Mouse (Mus musculus) layer of hippocampus, postnatal 25 days (tissue): ENCODE measurements around the gene Stxbp4. TPM values are rescaled to one million over a fixed set of nuclear protein-coding genes. Genes with fewer than 3 reads are reported as not detected.

ENCODE experiments used
- DNase-seq, 2 experiments: peaks; one replicate each; pipeline ENCODE4 v3.0.0; 2022; ENCODE audit warnings: mixed read lengths in 2 of 2, low spot score in 1 of 2; ENCODE audit errors: extremely low spot score in 1 of 2
- total RNA-seq, 2 experiments: library from RNA; stranded (reverse); gene quantifications; 2 replicates each; pipeline ENCODE4 v1.2.3; 2021

Stxbp4 gene
- total RNA-seq, 2 experiments from 2014 or later: 11.1 to 11.8 TPM

DNA sequence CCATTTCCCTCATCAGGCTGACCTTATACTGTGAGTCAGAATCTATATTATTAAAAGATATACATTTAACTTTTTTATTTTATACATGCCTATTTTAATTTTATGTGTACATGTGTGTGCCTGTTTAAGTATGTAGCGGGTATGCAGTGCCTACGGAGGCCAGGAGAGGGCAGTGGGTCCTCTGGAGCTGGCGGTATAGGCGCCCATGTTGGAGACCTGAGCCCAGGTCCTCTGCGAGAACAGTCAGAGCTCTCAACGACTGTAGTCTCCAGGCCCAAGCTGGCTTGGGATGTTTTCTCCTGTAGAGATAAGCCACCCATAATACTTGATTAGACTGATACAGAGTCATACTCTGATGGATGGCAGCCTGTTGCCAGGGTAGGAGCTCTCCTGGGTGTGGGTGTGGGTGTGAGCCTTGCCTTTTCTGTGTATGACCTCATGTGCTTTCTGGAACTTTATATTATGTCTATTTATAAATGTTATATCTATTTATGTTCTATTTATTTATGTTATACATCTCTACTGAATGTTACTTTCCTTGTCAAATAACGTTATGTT, 62.3 kb downstream of the Stxbp4 start:
- DNase-seq: no peak

DNA sequence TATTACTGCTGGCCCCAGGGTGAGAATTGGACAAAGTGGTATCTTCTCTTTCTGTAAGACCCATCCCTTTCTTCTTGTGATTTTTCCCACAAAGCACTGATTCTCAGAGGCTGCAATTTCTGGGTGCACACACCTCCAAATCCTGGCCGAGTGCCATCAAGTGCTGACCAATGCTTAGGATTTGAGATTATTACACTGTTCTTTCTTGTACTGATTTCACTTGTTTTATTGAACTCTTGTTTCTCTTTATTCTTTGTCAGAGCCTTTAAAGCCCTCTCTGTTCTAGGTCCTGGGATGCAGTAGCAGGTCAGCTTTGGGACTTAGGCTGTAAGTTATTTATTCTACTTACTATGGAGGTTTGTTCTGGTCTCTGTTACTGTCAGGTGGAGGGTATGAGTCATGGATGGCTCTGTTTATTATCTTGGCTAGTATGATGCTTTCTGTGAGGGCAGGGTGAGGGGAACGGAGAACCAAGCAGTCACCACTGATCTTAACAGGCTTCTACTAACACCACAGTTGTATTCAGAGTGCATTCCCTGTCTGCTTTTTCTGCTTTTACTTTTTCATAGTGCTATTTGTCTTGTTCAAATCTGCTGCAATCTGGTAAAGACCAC, 67.1 kb downstream of the Stxbp4 start:
- DNase-seq: no peak

DNA sequence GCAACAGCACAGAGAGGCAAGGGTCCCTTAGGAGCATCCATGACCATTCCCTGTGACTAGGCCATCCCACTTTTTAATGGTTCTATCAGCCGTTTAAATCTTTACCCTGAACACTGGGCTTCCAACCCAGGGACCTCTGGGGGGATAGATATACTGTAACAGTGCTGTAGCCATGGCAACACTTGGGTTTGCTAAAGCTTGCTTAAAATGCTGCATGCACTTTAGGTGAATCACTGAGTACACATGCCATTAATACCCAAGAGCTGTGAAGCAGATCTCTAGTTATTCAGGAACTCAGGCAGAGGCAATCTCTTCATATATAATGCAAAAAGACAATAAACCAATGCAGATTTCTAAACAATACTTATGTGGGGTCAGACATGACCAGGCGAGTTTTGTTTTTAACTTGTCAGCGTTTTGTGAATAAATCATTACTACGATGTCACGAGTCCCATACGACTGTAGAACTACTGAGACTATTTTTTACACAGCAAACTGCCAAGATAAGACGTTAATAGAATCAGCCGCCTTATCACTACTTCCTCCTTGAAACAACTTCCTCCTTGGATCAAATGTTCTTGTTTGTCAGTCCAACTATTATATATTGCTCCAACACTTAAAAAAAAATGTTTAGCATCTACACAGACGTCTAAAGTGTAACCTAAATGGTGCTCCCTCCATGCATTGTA, 79.4 kb downstream of the Stxbp4 start:
- no peak for DNase-seq

DNA sequence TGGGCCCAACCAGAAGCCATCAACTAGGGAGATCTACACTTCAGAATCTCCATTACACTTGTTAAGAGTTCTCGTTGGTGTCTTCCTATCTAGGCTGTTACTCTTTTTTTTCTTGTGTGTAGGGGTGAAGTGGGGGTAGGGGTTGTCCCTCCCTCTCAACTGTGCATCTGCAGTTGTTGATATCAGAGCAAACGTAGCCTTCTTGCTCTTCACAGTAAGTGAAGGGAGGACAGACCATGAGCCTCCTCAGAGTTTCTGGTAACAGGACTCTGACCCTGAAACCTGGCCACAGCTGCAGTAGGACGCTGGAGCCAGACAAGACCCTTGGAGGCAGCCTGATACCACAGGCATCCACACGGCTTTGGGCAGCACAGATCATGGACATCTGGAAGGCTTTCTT, 81.4 kb downstream of the Stxbp4 start:
- DNase-seq: no peak

DNA sequence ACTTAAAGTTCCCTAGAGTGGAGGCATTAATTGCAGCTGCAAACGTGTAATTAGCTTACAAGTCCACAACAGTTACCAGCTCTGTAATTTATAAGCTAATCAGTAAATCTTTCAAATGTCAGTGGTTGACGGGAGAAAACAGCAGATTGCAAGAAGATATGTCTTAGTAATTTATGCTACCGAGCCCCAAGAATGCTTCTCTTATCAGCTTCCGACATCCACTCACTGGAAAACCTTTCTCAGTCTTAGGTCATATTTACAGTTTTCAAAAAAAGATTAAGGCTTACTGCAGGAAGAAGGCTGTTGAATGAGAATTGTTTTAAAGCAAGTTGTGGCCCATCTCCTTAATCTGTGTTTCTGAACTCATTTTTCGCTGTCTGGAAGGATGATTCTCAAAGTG, 83.9 kb downstream of the Stxbp4 start:
- DNase-seq: no peak

DNA sequence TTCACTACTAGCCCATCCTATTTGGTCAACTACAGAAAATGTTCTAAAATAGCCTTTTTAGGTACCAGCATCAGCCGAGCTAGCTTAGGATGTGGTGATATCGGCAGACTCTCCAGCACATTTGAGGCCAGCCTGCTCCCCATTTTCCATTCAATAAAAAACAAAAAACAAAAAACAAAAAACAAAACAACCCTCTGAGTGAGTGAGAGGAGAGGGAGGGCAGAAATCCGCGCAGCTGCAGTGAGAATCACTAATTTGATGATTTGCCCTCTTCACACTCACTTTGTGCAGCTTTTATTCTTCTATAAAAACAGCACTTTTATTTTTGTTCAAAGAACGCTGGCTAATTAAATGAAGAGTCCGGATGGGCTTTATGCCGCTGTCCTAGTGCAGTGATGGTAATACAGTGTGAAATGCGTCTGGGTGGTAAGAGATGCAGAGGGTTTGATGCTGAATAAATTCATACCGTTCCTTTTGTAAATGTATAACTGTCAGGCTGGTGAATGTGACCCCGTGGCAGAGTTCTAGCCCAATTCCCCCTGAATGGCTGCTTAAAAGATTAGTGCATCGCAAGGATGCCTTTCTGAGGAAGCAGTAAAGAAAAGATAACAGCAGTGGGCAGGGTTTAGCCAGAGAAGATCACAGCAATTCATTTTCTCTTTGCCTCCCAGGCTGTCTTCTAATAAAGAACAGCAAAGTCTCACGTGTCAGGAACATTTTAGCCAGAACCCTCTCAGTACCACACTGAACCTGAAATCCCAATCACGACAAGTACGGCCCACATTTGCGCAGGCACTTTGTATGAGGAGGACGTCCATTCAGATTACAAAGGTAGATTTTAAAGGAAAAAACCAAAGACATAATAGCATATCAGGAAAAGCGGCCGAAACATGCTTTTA, 85.3 kb downstream of the Stxbp4 start:
- no peak for DNase-seq

DNA sequence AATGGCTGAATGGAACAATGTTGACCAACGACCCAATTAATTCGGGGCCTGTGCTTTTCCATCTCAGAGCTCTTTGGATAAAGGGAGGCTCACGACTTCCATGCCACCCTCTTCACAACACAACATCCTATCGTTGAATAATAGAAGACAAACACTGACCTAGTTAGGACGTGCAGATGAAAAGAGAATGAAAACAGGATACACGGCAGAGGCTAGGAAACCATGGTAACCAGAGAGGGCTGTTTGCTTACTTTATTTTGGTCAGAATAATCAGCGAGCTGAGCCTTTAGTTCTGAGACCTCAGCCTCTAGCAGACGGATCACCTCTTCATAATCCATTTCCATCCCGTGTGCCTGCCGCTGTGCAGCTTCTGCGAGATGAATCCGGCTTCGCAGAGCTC, 89.3 kb downstream of the Stxbp4 start:
- peak in 1 of 2 experiments; percentile 14 for DNase-seq

DNA sequence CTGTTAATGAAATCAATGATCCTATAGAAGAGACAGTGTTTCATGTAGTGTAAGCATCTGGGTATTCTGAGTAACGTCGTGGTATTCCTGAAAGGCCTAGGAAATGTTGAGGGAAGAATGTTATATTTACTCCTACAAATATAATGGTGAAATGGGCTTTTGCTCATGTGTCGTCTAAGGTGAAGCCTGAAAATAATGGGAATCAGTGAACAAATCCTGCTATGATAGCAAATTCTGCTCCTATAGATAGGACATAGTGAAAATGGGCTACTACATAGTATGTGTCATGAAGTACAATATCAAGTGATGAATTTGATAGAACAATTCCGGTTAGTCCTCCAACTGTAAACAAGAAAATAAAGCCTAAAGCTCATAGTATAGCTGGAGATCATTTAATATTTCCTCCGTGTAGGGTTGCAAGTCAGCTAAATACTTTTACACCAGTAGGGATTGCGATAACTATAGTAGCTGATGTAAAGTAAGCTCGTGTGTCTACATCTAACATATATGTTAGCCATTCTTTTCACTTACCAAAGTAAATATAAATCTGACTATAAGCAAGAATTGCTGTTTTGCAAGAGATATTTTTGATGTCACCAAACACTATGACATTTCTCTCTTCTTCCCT, 99.1 kb downstream of the Stxbp4 start:
- DNase-seq: no peak

DNA sequence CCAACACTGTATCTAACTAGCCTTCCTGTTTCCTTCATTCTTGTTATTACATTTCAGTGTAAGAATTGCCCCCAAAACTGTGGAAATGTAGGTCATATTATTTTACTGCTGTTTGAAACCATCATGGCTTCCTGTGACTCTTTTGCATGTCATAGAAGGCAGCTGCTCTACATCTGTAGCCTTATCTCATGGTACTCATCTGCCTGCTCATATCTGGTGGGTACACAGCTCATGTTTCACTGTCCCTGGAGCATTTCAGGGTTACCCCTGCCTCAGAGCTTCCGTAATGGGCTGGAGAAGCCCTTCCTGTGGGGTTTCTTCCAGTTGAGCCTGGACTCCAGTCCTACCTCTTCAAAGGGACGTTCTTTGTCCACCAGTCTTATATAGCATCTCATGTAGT, 112.6 kb downstream of the Stxbp4 start:
- no peak for DNase-seq

DNA sequence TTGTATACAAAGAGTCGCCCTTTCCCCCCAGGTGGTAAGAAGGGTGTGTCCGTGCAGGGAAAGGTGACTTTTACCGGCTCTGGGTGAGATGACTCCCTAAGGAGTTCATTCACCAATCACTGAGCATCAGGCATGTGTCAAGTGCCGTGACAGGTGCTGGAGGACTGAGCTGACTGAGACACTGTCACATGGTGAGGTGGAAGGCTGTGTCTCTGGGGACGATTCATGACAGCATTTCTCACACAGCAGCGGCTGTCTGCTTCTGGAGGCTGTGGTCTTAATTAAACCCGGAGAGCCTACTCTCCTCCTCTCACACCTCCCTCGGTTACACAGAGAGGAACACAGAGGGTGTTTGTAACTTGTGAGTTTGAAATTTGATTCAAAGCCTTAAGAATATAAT, 116.8 kb downstream of the Stxbp4 start:
- no peak for DNase-seq

DNA sequence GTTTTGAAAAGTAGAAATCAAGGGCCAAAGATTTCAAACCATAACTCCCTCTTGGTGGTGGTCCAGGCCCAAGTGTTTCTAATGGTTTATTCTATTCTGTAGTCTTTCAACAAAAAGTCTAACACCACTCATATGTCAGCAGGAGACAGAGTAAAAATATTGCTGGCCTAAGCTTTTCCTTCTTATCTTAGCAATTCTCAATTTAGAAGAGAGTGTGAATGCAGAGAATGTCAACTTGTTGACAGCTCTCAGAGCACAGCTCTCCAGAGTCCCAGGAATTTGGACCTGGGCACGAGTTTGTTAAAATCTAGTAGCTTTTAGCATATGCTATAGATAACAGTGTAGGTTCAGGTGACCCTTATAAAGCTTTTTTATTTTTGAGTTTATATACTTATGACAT, 120.1 kb downstream of the Stxbp4 start:
- no peak for DNase-seq

DNA sequence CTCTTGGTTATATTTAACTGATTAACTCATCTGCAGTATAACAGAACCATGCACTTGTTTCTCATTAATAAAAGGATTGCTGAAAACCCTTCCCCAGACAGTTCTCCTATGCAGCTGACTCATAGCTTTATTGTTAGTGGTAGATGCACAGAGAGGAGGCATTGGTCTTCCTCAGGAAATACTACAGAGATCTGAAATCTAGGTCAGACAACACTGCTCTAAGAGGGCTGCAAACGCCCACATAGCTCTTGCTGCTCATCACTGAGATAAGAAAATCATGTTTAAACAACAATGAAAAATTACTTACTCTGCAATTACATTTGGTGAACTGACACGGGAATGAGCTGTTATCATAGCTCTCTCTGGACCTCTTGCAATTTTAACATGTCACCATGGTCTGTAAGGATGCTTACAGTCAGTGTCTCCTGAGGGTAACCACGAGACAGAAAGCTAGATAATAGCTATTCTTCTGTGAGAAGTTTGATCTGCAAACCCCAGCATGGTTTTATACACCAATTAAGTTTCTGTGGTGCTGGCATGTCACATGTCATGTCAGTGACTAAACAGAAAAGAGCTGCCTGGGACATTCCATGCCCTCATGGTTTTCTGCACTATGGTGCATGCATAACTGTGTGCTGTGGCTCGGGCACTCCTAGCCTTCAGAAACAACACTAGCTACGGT, 125.2 kb downstream of the Stxbp4 start:
- DNase-seq: no peak

DNA sequence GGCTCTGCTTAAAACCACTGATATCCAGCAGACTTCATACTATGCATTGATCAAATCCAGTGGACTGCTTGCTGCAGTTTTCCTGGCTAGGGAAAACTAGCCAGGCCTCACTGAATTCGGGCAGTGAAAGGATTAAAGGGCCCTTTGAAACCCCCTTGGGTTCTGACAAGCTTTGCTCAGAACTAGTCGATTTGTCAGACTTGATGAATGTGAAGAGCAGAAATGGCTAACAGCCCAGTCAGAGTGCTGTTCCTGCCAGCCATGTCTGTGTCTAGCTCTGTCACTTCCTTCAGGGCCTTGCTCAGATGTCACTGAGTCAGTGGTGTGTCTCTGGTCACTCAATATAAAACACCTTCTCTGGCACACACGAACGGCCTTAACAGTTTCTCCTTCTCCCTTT, 136.0 kb downstream of the Stxbp4 start:
- no peak for DNase-seq

DNA sequence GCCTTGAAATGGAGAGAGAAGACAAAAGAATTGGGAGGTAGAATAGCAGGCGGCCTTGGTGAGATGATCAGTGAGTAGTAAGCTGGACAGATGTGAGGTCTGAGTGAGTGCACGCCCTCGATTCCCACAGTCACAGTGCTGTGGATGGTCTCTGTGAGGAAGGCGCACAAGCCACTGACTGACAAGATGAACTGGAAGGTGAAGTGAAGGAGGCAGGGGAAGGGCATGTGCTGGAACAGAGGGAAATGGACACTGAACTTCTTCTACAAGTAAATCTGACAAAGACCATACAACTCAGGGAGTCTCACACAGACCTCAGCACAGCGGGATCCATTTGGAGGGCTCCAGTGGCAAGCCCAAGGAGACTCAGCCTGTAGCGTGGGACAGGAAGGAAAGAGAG, 138.0 kb downstream of the Stxbp4 start:
- no peak for DNase-seq

DNA sequence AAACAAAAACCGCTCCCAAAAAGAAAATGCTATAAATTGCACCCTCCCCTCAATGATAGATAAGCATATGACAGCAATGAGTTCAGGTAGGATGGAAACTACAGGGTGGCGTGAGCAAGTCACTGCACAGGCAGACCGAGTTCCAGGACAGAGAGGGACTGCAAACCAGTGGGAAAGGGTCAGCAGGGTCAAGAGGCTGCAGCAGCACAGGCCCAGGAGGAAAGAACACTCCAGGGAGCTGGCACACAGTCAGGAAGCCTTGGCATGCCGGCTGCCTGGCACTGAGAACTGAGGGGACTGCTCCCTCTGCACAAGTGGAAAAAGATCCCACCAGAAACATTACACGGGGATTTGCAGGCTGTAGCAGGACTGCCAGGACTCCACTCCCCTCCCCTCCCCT, 139.4 kb downstream of the Stxbp4 start:
- peak in 1 of 2 experiments; percentile 30 for DNase-seq

DNA sequence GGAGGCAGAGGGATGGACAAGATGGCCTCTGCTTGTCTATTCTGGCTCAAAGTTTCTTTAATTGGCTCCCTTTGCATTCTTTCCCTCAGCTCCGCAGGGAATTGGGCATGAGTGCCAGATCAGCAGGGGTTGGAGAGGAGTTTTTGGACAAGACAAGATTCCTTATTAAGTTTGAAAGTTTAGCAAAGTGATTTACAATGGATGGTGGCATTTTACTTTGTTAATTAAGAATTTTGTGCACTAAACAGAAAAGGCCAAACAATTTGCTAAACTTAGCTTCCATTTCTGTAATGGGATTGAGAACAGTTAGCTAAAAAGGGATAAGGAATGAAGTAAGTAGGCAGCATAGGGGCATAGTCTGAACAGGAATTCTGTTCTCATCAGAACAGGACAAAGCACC, 142.9 kb downstream of the Stxbp4 start:
- no peak for DNase-seq

DNA sequence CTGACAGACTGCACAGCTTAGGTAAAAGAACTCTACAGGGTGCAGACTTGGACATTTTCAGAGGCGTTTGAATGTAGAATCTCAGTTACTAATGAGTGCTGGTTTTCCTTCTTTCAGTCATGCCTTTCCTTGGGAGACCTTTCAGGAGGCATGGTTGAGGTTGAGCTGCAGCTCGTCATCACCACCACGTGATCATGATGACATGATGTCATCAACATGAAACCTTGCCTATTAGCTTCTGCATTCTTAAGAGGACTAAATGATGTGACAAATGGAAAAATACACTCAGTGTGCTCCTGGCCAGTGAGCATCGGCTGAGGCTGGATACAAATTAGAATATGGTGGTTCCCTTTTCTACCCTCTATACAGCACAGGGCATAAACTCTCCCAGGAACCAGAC, 145.4 kb downstream of the Stxbp4 start:
- DNase-seq: no peak

DNA sequence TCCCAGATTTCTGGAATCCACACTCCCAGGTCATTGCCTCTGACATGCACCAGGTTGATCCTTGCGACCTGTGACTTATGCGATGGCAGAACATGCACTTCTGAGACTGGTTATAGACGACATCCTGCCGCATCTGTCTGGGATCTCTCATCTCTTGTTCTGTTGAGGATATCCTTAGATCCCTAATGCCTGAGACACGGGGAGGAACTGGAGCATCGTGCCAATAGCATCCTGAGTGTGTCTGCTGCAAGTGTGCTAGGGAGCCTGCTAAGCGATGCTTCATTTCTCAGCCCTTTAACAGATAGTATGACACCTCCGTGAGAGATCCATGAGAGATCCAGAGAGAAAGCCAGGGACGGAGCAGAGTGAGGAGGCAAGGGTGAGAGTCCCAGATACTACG, 148.7 kb downstream of the Stxbp4 start:
- DNase-seq: no peak

DNA sequence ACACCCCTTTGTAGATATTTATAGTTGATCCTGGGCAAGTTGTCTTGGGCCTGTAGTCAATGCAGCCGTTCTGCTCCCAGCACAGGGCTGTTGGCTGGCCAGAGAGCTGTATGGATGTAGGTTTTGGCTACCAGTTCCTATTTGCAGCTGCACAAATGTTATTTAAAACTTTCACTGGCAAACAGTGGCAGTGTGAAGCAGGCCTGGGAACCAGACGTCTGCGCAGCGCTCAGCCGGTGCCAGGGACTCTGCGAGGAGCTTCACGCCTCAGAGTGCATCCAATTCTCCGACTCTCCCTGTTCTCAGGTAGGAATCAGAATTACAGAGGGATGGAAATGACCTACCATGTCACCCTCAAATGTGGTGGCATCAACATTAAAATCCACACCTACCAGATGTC, 150.2 kb downstream of the Stxbp4 start:
- no peak for DNase-seq
